Mouse (Mus musculus) cerebellum, adult 11 months (tissue): ENCODE measurements at regions not wholly inside any gene's neighbourhood (a gene's known extent, or its start where the extent isn't known, plus 50 kb on each side); places are given as distances from the start of the nearest gene placed in this dataset.

ENCODE experiments used
- DNase-seq: peaks from one replicate; pipeline ENCODE4 v3.0.0; 2022

DNA sequence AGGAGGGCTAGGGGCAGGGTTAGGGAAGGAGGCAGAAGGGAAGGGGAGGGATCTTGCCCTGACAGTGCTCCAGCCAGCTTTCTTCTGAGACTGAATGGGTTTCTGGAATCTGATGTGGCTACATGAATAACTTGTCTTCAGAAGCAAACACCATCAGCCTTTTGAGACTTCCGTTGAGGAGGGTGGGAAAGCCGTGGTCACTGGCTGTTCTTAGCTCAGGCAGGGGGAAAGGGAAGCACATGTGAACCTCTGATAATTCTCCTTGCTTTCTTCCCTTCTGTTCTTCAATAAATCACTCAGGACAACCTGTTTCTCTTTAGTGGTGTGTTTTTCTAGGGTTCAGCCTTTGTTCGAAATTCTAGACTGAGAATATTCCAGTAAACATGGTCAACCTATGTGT is 148.9 kb downstream of the Bcl11a start:
- no peak for DNase-seq

DNA sequence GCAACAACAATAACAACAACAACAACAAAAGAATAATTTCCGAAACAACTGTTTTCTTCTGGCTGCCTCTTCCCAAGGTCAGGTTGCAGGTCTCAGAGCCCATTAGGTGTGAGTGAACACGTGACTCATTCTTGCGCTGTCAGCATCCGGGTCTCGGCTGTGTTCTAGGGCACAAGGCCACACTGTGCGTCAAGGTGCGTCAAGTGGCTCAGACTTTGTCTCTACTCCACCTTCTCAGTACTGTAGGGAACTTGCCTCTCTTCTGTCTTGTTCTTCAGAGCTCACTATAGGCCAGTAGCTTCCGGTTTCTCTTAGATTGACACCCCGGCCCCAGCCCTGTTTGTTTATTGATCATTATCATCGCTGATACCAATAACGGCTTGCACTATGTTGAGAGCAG is 155.5 kb downstream of the Bcl11a start:
- no peak for DNase-seq

GRCm38 (mm10) chr11:24233821-24234220 is 156.0 kb downstream of the Bcl11a start:
- DNase-seq: no peak

DNA sequence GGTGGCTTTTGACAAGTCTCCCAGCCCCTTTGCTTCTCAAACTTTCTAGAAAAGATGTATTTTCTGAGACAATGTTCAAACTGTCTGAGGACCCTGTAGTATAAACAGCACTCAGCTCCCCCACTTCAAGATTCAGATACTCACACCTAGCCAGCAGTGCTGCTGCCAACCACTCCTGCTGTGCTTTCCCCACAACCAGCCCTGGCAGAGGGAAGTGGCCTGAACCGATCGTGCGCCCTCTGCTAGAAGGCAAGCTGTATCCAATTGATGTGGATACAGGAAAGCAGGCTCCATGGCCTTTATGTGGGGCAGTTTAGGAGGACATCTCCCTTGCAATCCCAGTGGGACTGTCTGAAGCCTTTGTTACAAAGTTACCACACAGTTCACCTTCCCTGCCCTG is 156.6 kb downstream of the Bcl11a start:
- no peak for DNase-seq

DNA sequence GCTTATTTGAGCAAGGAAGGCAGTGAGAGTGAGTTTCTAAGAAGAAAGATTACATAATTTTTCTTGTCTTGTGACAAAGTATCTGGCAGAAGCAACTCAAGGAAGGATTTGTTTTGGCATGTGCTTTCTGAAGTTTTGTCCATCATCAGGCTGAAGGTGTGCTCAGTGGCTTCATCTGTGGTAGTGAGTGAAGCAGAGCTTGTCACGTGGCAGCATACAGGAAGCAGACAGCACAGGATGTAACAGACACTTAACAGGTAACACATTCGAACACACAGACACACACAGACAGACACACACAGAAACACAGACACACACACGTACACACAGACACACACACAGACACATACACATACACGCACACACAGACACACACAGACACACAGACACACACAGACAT is 157.5 kb downstream of the Bcl11a start:
- DNase-seq: no peak

- no peak for DNase-seq
These were observed 161.8 kb downstream of the Bcl11a start for GRCm38 (mm10) chr11:24239631-24240030.

- DNase-seq: no peak
These were observed 164.2 kb downstream of the Bcl11a start for GRCm38 (mm10) chr11:24242096-24242495.

GRCm38 (mm10) chr11:24242888-24243287 is 165.0 kb downstream of the Bcl11a start:
- DNase-seq: no peak

DNA sequence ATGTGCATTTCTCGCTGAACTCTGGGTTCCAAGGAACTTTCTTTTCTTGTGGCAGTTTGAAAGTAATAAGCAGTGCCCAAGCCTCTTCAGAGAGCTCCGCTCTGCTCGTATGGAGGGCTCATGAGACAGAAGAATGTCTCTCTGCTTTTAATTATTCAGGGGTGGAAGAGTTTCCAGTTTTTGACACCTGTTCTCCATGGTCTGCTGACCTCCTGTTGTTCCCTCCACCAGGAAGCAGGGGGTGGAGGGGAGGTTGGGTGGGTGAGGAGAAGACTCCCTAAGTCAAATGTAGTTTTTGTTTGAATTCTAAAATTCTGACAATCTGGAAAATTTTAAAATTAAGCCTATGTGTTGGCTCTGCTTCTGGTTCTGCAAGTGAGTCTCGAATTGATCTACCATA is 167.5 kb downstream of the Bcl11a start:
- DNase-seq: no peak

DNA sequence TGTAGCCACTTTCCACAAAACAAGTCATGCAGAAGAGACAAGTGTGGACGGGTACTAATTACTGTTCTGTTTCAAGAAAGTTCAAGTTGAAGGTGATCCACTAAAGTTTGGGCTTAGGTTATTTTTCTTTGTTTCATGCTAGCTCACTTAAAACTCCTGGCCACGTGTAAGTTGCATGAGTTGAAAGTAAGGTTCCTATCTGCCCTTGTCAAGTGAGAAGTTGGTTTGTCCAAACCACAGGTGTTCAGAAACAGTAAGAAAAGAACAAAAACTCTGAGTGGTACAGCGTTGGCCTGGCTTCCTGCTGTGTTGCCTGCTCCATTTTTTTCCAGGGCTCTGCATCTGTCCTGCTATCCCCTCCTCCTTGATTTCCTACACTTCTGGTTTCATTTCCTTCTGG is 168.5 kb downstream of the Bcl11a start:
- no peak for DNase-seq

DNA sequence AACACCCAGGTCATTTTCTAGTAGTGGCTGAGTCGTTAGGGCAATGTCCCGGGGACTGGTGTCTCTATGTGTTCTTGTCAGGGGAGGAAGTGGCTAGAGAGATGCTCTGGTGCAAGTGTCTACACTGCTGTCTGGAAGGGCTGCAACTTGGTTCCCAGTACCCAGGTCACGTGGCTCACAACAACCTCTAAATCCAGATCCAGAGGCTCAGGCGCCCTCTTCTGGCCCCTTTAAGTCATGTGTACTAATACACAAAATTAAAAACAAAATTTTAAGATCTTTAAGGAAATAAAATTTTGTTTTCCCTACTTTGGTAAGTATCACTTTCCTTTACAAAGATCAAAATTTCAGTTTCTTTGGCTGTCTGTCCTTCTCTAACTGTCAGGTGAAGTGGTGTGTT is 169.4 kb downstream of the Bcl11a start:
- no peak for DNase-seq

DNA sequence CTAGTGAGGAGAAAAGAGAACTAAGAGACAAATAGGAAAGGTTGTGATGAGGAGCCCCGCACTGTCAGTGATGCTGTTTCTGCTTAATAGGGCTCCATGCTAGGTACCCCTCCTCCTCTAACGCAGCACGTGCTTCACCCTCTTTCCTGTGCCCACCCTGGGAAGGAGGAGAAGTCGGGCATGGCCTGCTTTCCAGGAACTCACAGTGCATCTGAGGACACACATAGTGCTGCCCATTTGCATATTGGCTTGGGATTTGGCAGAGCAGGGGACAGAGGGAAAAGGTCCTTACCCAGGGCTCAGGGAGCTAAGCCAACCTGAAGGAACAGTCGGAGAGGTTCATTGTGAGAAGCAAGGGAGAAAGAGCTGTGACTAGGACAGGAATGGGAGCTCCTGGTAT is 173.7 kb downstream of the Bcl11a start:
- DNase-seq: no peak

DNA sequence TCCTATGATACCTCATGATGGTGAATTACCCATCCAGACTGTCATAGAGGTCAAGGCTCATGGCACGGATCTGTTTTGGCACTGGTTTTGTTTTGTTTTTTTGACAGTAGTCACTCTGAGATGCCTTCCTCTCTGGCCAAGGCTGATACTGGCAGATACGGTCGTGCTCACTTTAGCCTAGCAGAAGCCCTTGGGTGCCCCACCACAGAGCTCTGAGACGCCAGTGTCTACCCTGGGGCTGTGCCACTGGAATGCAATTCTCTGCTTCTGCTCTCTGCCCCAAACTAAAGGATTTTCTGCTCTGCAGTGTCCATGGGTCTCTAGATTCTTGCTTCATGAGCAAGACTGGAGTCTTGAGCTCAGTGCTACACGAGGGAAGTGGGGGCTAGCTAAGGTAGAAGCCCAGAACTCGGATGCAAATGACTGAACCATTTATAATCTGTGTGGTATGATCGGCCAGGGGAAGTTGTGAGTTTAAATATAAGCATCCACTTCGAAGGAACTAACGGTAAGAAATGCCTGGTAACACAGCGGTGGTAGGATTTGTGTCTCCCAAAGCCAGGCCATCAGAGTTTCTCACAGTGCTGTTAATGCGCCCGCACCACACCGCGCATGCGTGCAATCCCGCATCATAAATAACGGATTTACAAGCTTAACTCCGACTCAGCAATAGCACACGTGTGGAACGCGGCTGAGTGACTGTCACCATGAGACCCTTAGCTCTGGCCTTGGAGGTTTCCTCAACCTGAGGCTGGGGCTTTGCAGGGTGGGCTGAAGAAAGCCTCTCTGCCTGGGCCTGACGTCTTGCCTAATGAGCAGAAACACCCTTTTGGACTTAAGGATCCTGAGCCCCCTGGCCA is 177.6 kb downstream of the Bcl11a start:
- DNase-seq: no peak

DNA sequence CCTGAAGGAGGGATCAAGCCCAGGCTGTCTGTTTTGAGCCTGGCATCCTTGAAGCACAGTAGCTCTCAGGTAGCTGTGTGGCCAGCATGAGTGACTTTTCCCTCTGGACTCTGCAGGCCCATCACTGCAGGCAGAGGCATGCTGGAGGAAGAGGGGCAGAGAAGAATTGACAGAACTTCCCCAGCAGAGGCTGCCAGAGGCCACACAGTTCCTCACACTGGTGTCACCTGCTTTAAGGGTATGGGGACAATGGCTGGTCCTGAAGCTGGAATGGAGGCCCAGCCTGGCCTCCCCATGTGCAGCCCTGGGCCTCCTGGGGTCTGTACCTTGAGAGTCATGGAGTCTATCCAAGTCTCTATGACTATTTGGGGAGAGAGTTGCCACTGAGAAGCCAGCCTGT is 179.9 kb downstream of the Bcl11a start:
- DNase-seq: no peak

DNA sequence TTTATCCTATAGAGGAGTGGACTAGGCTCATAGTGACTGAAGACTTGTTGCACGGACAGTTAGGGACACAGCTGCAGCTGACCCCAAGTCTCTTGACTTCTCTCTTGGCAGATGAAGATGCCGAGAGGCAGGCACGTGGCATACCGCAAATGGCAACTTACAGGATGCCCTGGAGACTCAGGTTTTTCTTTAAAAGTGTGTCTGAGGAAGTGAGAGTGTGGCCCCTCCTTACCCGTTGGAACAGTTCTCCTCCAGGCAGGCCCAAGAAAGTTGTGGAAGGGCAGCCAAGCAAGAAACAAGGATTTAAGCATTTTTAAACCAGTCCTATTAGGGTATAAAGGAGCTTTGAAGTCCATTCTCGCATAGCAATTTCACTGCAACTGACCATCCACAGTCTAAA is 180.5 kb downstream of the Bcl11a start:
- DNase-seq: no peak

- DNase-seq: no peak
These were observed 181.8 kb downstream of the Bcl11a start for GRCm38 (mm10) chr11:24259668-24260067.

DNA sequence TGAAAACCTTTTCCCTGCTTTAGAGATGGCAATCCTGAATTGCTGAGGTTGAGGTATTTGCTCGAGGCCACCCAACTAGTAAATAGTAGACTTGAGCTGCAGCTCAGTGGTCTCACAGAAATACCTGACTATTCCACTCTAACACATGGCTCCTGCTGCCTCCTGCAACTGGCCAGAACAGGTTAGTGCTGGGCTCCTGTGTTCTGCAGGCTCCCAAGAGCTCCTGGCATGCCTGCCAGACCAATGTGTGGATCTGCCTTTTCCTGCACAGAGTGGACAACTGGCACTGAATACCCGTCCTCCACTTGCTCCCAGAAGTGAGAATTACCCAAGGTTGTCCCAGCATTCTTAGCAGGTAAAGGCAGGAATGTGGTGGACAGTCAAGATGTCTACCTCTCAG is 191.2 kb downstream of the Bcl11a start:
- no peak for DNase-seq

- no peak for DNase-seq
These were observed 203.8 kb downstream of the Bcl11a start for GRCm38 (mm10) chr11:24281628-24282027.

- DNase-seq: no peak
These were observed 204.7 kb downstream of the Bcl11a start for GRCm38 (mm10) chr11:24282556-24282955.

GRCm38 (mm10) chr11:24286129-24287108 is 208.6 kb downstream of the Bcl11a start:
- no peak for DNase-seq

- DNase-seq: no peak
These were observed 215.4 kb downstream of the Bcl11a start for GRCm38 (mm10) chr11:24293209-24293608.

DNA sequence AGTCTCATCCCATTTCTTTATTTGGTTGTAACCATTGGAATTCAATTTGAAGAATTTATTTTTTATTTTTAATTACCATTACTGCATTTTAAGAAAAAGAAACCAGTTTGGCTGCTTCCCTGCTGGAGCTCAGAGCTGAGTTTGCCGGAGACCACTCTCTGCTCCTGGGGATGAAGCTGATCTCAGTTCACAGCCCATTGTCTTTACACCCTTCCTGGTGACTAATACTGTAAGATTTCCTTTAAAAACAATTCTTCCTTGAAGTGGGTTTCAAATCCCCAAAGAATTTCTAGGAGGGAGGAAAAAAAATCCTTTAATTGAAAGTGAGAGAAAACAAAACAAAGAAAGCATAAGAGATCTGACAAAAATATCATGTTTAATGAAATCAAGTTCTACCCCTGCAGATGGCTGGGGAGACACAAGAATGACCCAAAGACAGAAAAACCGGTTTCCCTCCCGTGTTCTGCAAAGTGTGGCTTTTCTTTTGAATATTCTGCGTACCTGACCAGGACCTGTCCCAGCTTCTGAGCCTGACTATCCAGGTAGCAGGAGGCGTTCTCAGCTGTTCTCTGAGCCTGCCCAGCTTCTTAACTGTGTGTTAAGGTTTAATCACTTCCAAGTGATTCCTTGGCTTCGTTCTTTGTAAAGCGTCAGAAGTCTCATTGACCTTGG is 216.1 kb downstream of the Bcl11a start:
- no peak for DNase-seq

- no peak for DNase-seq
These were observed 219.2 kb downstream of the Bcl11a start for GRCm38 (mm10) chr11:24296893-24297624.
